Mouse (Mus musculus) stomach, postnatal 0 days (tissue): ENCODE data around the gene Magi1. TPM values are rescaled to one million over a fixed set of nuclear protein-coding genes. Genes with fewer than 3 reads are reported as not detected.
A peak's percentile ranks its signal among the peaks of the same experiment; 100 is the strongest.

Source experiments
- ATAC-seq: fragments of 200-750 bp; cut with Nextera tagmentation; 2 replicates; pipeline ENCODE4 v1.8.0; 2017; ENCODE audit not compliant: low FRiP score, low TSS enrichment
- DNase-seq: peaks from one replicate; pipeline ENCODE4 v3.0.0-alpha.2; 2016; ENCODE audit warnings: low spot score
- H3K27ac ChIP-seq: fragments of 300-500 bp; sonication (generic); replicated peaks from 2 replicates; pipeline ENCODE4 v1.5.1; 2014; ENCODE audit warnings: mild to moderate bottlenecking, control low read depth
- H3K27me3 ChIP-seq: fragments of 300-500 bp; sonication (generic); 2 replicates; pipeline ENCODE4 v1.6.1; 2014; ENCODE audit warnings: low read length; ENCODE audit not compliant: control insufficient read depth, insufficient read depth
- H3K36me3 ChIP-seq: fragments of 300-500 bp; sonication (generic); 2 replicates; pipeline ENCODE4 v1.6.1; 2014; ENCODE audit warnings: low read length, mixed read lengths; ENCODE audit not compliant: control insufficient read depth, insufficient read depth
- H3K4me1 ChIP-seq: fragments of 300-500 bp; sonication (generic); replicated peaks from 2 replicates; pipeline ENCODE4 v1.6.1; 2014; ENCODE audit warnings: antibody characterized with exemption; ENCODE audit not compliant: control insufficient read depth, insufficient read depth
- H3K4me2 ChIP-seq: fragments of 300-500 bp; sonication (generic); replicated peaks from 2 replicates; pipeline ENCODE4 v1.6.1; 2014; ENCODE audit warnings: low read depth, mild to moderate bottlenecking, control low read depth, moderate library complexity
- H3K4me3 ChIP-seq: fragments of 300-500 bp; sonication (generic); 2 replicates; pipeline ENCODE4 v1.5.1; 2014; ENCODE audit warnings: low read depth, low read length, control low read depth
- H3K9ac ChIP-seq: fragments of 300-500 bp; sonication (generic); 2 replicates; pipeline ENCODE4 v1.6.1; 2014; ENCODE audit warnings: mild to moderate bottlenecking, low read length, control low read depth, mixed read lengths
- H3K9me3 ChIP-seq: fragments of 300-500 bp; sonication (generic); 2 replicates; pipeline ENCODE4 v1.6.1; 2016; ENCODE audit warnings: low read length; ENCODE audit not compliant: control insufficient read depth
- CTCF ChIP-seq: IDR thresholded peaks from 2 replicates; pipeline ENCODE4 v1.5.1; 2016; ENCODE audit warnings: antibody characterized with exemption, low read depth, mild to moderate bottlenecking, moderate library complexity
- EP300 ChIP-seq: optimal IDR thresholded peaks from 2 replicates; pipeline ENCODE3; 2016; ENCODE audit warnings: antibody characterized with exemption
- WGBS: fragments of 180-500 bp; shearing (Covaris S2); extraction: QIAGEN DNeasy Blood & Tissue Kit; methylation state at CpG from one replicate; pipeline ENCODE4 v1.1.7; 2014; 5-methylcytosine and 5-hydroxymethylcytosine counted together
- polyA plus RNA-seq: library from polyadenylated mRNA; unstranded; fragments of >200 nt; fragmentation: Nextera tagmentation; extraction: Ambion mirVana; gene quantifications from 2 replicates; pipeline ENCODE4 v1.2.1, GENCODE M21; 2015

Magi1 gene
- polyA plus RNA-seq, 1 experiment from 2014 or later, result 4.4 TPM

- Histone ChIP-seq H3K4me3 (no peak overlapping the region), H3K9ac (no peak overlapping the region), H3K9me3 (no peaks in the 10 kb centered on the region), H3K27me3 (no peaks in the 10 kb centered on the region), H3K27ac (peak overlapping the region; percentile 37), H3K4me2 (no peak overlapping the region), H3K4me1 (peaks cover 4% of the 10 kb centered on the region; the same call in 1 of the 2 replicates), H3K36me3 (no peaks in the 10 kb centered on the region)
- no peak for ATAC-seq
- WGBS, result 69% methylated on average over 4 of the region's 4 CpGs
- TF ChIP-seq CTCF, result no peak
- TF ChIP-seq EP300, result no peak
- DNase-seq, result no peak
These were observed 99.4 kb downstream of the Magi1 start for GRCm38 (mm10) chr6:94184268-94184667.

- peak; percentile 45 for DNase-seq
These were observed 100.3 kb downstream of the Magi1 start for GRCm38 (mm10) chr6:94183354-94183851.

DNA sequence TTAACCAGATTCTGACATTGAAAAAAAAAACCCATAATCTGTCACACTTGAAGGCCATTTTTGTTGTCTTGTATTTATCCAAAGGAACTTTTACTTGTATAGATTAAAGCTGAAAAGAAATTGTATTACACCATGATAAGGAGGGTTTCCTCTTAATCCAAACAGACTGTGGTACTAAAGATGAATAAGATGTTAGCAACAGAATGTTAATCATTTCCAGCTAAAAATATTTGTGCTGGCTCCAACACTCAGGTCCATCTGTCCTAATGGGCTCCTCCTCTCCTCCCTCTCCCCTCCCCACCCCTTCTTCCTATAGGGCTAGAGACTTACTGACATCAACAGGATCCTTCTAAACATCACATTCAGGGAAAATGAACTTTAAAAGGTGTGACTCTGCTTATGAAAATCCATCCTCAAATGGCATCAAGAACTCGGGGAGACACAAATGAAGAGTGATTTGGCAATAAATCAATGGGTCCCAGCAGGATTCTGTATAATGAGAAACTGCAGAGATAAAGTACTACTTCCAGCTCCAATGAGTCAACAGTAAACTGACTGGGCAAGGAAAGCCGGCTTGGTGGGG is 102.0 kb downstream of the Magi1 start:
- Histone ChIP-seq H3K27ac (0 out of 2 replicates have a peak overlapping the region, but pooled peaks have one; percentile 24), H3K9me3 (no peaks in the 10 kb centered on the region), H3K4me1 (peaks cover 4% of the 10 kb centered on the region; the same call in 1 of the 2 replicates), H3K4me3 (no peak overlapping the region), H3K9ac (no peak overlapping the region), H3K4me2 (no peak overlapping the region), H3K27me3 (no peaks in the 10 kb centered on the region), H3K36me3 (no peaks in the 10 kb centered on the region)
- WGBS, result 8% methylated on average over 2 of the region's 2 CpGs
- no peak for ATAC-seq
- no peak for DNase-seq
- no peak for TF ChIP-seq CTCF
- TF ChIP-seq EP300, result no peak

More at GRCm38 (mm10) chr6:94183354-94183851, 100.3 kb downstream of the Magi1 start:
- ATAC-seq, result peak; percentile 11; the same call in 1 of the 2 replicates
- WGBS, result 43% methylated on average over 14 of the region's 14 CpGs
- Histone ChIP-seq H3K36me3 (no peaks in the 10 kb centered on the region), H3K4me3 (no peak overlapping the region), H3K27ac (peak overlapping the region; percentile 37), H3K9me3 (no peaks in the 10 kb centered on the region), H3K4me1 (peaks cover 4% of the 10 kb centered on the region; the same call in 1 of the 2 replicates), H3K27me3 (no peaks in the 10 kb centered on the region), H3K9ac (no peak overlapping the region), H3K4me2 (peak overlapping the region; percentile 0; the same call in 1 of the 2 replicates)
- TF ChIP-seq CTCF (no peak), EP300 (no peak)

GRCm38 (mm10) chr6:94180331-94181150 is 103.2 kb downstream of the Magi1 start:
- Histone ChIP-seq H3K4me3 (no peak overlapping the region), H3K9me3 (no peaks in the 10 kb centered on the region), H3K9ac (no peak overlapping the region), H3K27me3 (no peaks in the 10 kb centered on the region), H3K36me3 (no peaks in the 10 kb centered on the region), H3K4me2 (no peak overlapping the region), H3K4me1 (peaks cover 4% of the 10 kb centered on the region; the same call in 1 of the 2 replicates), H3K27ac (no peak overlapping the region)
- 88% methylated on average over 14 of the region's 14 CpGs for WGBS
- no peak for ATAC-seq
- DNase-seq, result no peak
- TF ChIP-seq CTCF (no peak), EP300 (no peak)

DNA sequence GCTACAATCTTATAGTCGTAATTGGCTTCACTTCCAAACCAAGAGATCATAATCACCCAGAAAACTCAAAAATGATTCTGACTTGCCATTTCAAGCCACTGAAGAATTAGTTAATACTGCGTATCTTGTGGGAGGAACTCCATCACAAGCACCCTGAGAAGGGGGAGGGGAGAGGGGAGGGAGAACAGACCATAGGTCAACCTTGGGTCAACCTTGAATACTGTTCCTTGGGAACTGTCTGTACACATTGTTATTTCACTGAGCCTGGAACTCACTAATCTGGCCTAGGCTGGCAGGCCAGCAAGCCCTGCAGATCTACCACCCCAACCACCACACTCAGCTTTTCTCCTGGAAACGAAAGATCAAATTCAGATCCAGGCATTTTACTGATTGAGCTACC is 106.2 kb downstream of the Magi1 start:
- no peak for DNase-seq
- Histone ChIP-seq H3K4me3 (no peak overlapping the region), H3K4me2 (no peak overlapping the region), H3K9me3 (no peaks in the 10 kb centered on the region), H3K4me1 (no peaks in the 10 kb centered on the region; the same call in 1 of the 2 replicates), H3K36me3 (no peaks in the 10 kb centered on the region), H3K27me3 (no peaks in the 10 kb centered on the region), H3K9ac (no peak overlapping the region), H3K27ac (no peak overlapping the region)
- TF ChIP-seq EP300 (no peak), CTCF (no peak)
- WGBS, result 87% methylated on average over 3 of the region's 3 CpGs
- no peak; the same call in 1 of the 2 replicates for ATAC-seq

GRCm38 (mm10) chr6:94176705-94177104 is 107.0 kb downstream of the Magi1 start:
- H3K27ac ChIP-seq, result no peak overlapping the region
- DNase-seq (no peak), ATAC-seq (no peak)
- H3K9ac ChIP-seq, result no peak overlapping the region
- no peak for TF ChIP-seq CTCF
- TF ChIP-seq EP300, result no peak
- H3K36me3 ChIP-seq, result no peaks in the 10 kb centered on the region
- 36% methylated on average over 4 of the region's 4 CpGs for WGBS
- no peaks in the 10 kb centered on the region for H3K4me1 ChIP-seq
- H3K9me3 ChIP-seq, result no peaks in the 10 kb centered on the region
- no peak overlapping the region for H3K4me3 ChIP-seq
- H3K27me3 ChIP-seq, result no peaks in the 10 kb centered on the region
- H3K4me2 ChIP-seq, result no peak overlapping the region
